Mouse (Mus musculus): ENCODE results near the gene Olfr1154.

Gene Olfr1154

DNA sequence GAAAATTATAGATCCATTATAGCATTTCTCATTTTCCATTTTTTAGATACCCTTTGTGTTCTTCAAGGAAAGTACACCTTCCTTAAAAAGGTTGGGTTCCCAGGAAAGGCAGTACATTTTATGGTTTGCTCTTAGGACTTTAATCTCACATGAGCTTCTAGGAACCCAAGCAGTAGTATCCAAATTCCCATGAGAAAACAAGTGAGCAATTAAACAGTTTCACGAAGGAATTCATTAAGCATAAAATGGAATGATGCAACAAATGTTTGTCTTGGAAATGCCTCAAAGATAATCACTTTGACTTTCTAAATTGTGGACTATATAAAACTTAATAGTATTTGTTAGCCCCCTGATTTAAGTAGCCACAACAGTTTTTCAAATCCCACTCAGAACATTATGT is at the start of gene Olfr1154:
Gene Olfr1154 (minus strand): TSS at position 101 of the 400 bp plus-strand sequence.
- DNase-seq (ENCODE audit: low spot score) = no peak

- DNase-seq (ENCODE audit: low spot score) = no peak
These were observed 48.0 kb upstream of the Olfr1154 start, which contains the start of gene Olfr1156 for GRCm38 (mm10) chr2:87953000-87953399. Gene Olfr1156 (minus strand): TSS chr2:87953100.

- DNase-seq (ENCODE audit: low spot score) = no peak
These were observed 40.1 kb upstream of the Olfr1154 start, which contains the start of gene Olfr1155 for GRCm38 (mm10) chr2:87945037-87945436. Gene Olfr1155 (minus strand): TSS chr2:87945137.

- no peak for DNase-seq (ENCODE audit: low spot score)
These were observed 10.3 kb downstream of the Olfr1154 start, which contains the start of gene Olfr1153 for GRCm38 (mm10) chr2:87894662-87895061. Gene Olfr1153 (plus strand): TSS chr2:87894962.

DNA sequence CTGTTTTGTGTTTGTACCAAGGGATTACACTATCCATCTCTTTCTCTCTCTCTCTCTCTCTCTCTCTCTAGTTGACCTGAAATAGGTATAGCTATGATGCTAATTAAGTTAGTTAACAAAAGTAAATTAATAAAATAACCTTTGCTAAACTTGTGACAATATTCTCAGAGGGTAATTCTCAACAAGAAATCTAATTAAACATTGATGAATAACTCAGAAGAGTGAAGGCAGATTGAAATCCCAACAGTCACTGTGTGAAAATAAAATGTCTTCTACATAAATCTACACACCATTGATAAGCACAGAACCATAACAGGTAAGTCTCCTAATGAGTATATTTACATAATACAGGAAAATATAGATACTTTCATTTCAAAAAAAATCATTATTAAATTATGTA is 38.8 kb downstream of the Olfr1154 start, which contains the start of gene Olfr1152:
Gene Olfr1152 (plus strand): TSS at position 301 of the 400 bp plus-strand sequence.
- DNase-seq (ENCODE audit: low spot score) = no peak

- DNase-seq (ENCODE audit: low spot score) = no peak
These were observed 49.4 kb downstream of the Olfr1154 start, which contains the start of gene Olfr1151 for GRCm38 (mm10) chr2:87855562-87855961. Gene Olfr1151 (plus strand): TSS chr2:87855862.
